Mouse (Mus musculus) c-Kit-positive CD71-positive TER-119-negative erythroid progenitor cells, embryonic 14.5 days (primary cell): Measurements from ENCODE around the gene Pkdcc.

ENCODE experiments used
- DNase-seq: peaks from one replicate; pipeline ENCODE4 v3.0.0-alpha.2; 2013; ENCODE audit warnings: low read depth

Pkdcc gene

DNA sequence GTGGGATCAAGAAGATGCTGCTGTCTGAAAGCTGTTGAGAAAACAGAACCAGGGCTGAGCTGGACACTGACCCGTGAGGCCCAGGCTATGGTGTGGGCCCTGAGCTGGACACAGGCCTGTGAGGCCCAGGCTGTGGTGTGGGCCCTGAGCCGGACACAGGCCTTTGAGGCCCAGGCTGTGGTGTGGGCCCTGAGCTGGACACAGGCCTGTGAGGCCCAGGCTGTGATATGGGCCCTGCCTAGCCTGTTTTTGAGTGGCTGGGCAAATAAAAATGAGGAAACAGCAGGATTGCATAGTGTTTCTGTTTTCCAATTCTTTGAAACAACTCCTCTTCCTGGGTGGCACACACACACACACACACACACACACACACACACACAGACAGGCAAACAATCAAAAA lies 2.7 kb upstream of the Pkdcc start:
- DNase-seq: no peak

DNA sequence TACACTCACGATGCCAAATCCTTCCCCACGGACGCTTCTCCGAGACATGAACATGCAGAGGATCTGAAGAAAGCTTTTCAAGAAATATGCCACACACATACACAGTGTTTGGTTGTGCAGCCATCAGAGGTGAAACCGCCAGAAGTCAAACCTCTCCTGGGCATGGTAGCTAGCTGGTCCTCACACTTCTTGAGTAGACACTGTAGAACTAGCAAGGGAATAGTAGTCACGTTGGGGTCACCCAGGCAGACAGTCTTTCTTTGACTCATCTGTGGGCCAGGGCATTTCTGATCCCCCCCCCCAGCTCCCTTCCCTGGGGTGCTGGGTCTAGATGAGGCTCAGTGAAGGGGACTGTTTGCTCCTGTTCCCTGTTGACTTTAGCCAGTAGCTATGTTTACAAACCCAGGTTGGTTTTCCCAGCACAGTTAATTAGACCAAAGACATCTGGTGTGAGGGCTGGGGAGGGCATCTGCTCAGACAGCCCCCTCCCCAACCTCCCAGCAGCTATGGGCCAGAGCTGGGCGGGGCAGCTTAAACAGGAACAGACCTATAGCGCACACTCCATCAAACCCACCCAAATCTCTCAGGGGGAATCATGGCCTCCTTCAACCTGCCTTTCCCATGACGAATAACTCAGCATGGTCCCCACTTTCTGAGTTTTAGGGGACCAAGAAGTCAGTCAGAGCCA lies 1.7 kb upstream of the Pkdcc start:
- DNase-seq: no peak

DNA sequence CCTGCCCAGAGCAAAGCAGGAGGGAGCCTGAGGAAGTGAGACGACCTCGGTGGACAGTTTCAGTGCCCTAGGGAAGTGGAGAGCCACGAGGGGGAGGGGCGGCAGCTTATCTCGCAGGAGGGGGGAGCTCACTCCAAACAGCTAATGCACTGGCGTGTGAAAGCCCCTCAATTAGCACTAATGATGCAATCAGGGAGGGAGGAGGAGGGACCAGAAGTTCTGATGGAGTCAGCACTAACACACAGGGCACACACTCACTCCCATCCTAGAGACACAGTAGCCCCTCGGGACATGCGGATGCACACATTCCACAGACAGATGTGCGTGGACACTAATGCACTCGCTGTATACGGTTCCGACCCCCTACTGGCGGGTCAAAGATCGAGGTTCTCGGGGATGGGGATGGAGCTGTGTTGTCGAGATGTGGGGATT lies 915 bp upstream of the Pkdcc start:
- no peak for DNase-seq

DNA sequence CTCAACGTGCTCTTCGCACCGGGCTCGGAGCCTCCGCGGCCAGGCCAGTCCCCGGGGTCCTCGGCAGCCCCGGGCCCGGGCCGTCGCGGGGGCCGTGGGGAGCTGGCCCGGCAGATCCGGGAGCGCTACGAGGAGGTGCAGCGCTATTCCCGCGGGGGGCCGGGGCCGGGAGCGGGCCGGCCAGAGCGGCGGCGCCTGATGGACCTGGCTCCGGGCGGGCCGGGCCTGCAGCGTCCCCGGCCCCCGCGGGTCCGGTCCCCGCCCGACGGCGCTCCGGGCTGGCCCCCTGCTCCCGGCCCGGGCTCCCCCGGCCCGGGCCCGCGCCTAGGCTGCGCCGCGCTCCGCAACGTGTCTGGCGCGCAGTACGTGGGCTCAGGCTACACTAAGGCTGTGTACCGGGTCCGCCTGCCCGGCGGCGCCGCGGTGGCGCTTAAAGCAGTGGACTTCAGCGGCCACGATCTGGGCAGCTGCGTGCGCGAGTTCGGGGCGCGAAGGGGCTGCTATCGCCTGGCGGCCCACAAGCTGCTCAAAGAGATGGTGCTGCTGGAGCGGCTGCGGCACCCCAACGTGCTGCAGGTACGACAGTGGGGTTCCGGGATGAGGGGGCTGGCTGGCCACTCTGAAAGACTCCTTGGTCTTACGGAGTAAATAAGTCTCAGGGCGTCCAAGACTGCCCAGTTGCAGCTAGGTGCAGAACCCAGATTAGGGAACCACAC lies 595 bp downstream of the Pkdcc start:
- no peak for DNase-seq

DNA sequence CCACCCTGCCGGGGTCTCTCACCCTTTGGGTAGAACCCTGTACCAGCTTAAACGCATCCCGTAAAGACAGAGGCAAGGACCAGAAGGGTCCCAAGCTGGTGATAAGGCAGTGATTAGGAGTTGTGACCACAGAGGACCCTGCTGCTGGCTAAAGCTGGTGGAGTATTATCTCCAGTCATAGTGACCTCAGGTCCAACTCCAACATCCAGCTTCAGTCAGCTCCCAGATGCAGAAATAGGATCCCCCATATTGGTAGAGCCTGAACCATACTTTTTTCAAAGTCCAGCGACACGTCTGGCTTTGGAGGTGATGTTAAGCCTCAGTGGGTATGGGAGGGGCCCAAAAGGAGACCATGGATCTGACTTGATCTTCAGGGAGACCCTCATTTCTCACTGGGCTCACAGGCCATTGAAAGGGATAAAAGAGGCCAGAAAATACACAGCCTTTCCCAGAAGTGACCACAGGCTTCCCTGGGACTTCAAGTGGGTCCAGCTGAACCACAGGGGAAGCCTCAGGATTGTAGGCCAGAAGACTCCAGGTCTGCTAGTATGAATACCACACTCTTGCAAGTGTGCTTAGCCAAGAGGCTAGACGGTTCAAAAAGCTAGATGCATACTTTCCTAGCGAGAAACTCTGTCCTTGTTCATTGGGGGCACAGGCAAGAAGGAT lies 1.3 kb downstream of the Pkdcc start:
- no peak for DNase-seq

DNA sequence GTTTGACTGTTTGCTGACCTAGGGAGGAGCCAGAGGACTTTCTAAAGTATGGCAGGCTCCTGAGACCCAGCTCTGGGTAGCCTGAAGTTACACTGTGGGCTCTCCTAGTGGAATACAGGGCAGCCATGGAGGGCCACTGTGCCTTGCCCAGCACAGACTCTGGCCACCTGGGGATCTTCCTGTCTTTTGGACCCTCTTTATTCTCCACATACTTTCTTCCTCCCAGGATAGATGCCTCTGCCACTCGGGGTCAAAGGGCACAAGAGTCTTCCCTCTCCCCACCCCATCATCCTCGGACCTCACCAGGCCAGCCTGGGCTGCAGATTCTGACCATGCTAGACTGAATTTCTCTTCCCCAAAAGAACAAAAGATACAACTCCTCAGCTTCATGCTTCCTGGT lies 3.1 kb downstream of the Pkdcc start:
- DNase-seq: no peak

DNA sequence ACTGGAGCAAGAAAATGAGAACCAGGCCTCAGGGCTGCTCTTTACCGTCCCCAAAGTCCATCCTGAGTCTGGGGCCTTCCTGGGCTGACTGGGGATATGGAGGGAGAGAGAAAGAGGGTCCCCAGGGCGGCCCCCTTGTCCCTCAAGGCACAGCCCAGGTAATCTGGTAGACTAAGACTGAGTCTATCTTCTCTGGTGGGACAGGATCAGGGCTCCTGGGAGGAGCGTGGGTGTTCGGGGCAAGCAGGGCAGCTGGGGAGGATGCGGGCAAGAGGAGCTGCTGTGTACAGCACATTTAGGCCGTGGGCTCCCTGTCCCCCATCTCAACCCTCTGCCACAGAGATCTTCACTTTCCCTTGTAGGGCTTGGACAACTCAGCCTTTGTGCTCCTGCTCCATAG lies 3.6 kb downstream of the Pkdcc start:
- DNase-seq: no peak

DNA sequence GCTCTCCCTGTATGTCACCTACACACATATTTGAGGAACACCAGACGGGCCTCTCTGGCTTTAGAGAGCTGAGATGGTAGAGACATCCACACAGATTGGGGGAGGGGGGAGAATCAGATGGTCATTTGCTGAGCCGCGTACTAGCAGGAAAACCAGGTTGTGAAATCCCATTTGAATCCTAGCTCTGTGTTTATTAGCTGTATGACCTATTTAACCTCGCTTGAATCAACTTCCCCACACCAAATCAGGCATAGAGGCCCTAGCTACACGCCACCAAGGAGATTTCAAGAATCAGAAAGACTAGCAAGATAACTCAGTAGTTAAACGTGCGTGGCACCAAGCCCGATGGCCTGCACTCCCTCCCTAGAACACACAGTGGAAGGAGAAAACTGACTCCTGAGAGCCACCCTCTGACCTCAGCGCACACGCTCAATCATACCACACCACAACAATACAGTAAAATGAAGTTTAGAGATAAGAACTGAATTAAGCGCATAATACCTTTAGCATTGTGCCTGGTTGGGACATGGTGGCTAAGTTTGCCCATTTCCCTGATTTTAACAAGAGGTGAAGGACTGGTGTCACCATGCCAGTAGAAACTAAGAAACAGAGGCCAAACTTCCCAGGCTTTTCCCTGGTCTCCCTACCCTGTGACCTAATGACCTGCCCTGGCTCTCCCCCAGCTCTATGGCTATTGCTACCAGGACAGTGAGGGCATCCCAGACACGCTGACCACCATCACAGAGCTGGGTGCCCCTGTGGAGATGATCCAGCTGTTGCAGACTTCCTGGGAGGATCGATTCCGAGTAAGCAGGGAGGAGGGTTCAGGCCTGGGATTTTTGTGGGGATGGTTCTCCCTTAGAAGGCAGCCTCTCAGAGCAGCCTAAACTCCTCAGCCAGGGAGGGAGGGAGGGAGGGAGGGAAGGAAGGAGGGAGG lies 4.5 kb downstream of the Pkdcc start:
- no peak for DNase-seq

DNA sequence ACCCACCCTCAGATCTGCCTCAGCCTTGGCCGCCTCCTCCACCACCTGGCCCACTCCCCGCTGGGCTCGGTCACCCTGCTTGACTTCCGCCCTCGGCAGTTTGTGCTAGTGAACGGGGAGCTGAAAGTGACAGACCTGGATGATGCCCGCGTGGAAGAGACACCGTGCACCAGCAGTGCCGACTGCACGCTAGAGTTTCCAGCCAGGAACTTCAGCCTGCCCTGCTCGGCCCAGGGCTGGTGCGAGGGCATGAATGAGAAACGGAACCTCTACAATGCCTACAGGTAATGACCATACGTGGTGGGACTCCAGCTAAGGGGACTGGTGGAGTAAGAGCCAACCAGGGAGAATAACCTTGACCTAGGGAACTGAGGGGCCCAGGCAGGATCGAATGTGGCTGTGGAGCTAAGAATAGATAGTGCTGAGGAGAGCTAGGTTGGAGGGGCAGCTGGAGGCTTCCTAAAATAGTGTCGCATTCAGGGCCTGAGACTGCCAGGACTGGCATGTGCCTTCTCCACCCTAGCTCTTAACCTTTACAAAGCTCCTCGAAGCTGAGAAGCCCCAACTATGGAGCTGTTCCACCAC lies 6.0 kb downstream of the Pkdcc start:
- DNase-seq: no peak

DNA sequence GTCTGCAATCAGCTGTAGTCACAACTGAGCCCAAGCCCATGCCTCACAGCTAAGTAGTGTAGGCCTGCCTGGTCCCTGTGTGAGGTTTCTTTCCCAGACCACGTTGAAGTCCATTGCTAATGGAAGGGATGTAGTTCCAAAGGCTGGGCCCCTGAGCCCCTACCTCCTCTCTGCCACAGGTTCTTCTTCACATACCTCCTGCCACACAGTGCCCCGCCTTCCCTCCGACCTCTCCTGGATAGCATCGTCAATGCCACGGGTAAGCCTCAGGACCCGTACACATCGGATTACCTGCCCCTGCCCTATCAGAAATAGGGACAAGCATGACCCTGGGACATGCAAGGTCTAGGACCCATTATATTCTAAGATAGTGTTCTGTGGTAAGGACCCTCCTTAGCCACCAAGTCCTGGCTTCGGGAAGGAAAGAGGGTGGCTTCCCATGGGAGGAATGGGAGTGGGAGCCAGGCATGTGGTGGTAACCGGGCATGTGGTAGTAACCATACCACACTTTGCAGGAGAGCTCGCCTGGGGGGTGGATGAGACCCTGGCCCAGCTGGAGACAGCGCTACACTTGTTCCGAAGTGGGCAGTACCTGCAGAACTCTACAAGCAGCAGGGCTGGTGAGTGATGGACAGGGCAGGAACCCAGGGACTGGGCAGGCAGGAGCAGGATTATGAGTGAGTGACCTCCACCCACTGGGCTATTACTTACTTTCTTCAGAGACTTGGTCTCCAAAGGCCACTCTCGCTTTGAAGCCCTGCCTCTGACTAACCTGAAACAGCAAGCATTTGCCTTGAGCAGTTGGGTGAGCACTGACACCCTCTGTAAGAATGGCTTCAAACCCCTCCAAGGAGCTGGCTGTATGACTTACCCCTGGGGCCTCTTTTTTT lies 6.8 kb downstream of the Pkdcc start:
- DNase-seq: no peak

DNA sequence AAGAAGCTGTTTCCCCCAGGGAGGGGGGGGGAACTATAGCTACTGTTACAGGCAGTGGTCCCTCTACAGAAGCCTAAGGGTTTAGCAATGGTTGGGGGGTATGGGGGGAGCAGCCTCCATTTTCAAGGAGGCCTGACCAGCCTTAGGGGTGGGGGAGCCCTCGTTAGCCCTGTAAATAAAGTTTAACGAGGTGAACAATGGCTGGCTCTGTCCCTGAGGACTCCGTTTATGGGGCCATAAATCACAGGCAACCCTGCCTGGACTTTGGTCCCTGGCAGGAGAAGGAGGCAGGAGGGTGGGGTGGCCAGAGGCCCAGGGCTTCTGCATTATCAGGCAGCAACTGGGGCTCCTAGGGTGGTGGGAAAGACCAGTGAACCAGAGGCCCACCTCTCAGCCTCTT lies 7.6 kb downstream of the Pkdcc start:
- DNase-seq: no peak

DNA sequence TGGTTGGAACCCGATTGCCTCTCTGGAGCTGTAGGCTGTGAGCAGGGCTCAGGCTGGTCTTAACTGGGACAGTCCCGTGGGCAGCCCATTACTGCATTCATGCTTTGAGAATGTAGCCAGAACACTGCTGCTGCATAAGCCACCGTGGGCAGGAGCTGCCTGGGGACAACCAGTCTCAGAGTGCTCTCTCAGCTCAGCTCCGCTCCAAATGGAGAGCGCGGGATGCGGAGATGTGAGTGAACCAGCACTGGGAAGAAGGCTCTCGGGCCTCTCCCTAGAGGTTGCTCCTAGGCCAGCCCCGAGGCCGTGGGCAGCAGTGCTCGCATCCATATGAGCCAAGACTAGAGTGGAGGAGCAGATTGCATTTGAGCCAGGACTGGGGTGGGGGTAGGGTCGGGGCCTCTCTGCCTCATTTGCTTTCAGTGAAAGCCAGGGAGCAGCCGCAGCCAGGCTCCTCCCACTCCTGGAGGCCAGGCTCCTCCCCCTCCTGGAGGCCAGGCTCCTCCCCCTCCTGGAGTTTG lies 9.4 kb downstream of the Pkdcc start:
- DNase-seq: no peak

DNA sequence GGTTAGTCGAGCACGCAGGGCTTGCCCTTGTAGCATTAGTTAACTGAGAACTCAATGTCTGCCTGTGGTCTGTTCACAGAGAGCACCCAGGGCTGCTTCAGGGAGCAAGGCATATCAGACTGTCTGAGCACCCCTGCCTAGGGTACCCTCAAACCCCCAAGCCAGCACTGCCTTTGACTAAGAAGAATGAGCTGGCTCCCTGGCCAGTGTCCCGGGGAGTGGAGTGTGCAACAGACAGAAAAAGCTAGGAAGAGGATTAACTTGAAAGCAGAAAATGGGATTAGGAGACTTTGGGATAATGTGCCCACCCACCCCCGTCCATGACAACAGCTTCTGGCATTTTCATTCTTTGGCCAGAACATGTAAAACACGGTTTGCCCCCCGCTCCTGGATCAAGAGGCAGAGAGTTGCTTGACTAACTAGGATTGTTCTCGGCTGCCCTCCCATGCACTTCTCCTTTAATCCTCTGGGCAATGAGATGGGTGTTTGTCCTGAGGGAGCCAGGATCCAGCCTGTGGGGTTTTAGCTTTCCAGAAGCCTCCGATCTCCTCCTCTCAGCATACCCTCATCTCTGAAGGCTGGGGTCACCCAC lies 11.4 kb downstream of the Pkdcc start:
- no peak for DNase-seq

DNA sequence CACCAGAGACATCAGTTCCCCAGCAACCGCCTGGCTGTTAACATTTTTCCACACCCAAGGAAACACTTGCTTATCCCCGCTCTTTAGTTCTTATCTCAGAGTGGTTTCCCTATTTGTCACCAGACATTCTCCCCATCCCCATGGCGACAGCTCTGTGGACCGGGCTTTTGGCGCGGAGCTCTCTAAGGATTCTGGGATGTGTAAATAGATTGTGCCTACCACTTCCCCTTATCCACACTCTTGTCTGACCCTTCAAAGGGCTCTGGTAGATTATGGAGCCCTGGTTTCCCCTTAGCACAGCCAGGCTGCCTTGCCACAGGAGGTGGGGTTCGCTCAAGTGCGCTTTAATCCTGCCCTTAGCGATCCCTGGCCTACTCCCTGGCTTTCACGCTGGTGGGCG lies 16.3 kb downstream of the Pkdcc start:
- DNase-seq: no peak

DNA sequence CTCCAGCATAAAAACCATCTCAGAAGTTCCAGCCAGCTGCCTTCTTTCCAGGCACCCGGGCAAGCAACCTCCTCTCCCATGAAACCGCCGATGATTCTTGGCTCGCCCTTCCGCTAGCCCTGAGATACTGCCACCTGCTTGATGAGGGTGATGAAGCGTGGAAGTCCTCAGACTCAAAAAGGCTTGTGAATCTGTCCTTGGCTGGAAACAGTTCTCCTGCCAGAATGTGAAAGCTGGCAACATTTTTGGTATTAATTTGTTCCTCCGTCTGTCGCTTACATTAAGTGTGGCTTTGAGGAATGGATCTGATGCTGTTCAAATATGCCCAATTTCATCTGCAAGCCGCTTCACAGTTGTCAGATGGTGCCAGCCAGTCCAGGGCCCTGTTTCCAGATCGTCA lies 20.1 kb downstream of the Pkdcc start:
- no peak for DNase-seq

DNA sequence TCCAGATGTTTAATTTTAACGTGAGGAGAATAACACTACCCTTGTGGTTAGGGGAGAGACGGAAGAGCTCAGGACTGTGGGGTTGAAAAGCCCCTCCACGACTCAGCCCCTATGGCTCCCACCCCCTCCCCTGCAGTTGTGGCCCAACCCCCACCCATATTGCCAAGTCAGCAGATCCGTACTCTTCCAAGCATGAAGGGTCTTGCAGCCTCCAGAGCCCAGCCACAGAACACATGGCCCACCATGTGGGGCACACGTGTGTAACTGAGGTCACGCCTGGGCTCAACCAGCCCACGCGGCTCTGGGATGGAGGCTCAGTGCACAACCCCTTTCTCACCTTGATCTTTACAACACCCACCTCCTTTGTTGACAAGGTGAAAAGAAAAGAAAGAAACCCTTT lies 21.1 kb downstream of the Pkdcc start:
- DNase-seq: no peak

DNA sequence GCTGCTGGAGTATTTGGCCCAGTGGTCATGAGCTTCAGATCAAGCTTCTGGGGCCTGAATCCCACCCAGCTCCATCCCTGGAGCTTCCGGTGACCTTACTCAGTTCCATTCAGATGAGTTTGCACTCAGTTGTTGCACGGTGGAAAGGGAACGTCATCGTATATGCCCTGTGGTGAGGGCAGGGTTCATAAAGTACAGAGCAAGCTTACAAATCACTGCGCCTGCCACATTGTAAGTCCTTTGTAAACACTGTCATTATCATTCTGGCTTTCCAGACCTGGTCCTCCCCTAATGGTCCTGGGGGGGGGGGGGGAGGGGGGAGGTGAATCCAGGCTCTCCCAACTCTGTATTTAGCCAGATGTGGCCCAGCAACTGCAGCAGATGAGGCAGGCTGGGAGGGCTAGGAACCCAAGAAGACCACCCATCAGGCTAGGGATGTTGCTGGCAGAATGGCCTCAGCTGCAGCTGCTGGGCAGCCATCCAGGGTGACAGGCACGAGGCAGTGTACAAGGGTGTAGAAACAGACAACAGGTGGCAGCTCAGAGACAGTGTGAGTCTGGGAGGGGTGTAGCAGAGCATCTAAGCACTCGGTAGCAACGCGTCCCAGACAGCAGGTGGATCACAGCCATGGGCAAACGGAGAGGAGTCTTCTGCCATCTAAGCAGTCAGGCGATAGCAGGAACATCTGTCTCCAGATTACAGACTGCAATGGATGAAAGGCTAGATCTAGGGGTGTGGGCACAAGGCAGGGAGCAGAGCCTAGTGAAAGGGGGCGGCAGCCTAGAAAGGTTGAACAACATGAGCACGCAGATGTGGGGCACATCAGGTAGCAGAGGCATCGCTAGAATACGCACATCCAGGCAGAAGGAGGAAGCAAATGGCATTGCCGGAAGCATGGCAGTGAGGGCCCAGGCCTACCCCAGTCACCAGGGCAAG lies 23.3 kb downstream of the Pkdcc start:
- DNase-seq: no peak

DNA sequence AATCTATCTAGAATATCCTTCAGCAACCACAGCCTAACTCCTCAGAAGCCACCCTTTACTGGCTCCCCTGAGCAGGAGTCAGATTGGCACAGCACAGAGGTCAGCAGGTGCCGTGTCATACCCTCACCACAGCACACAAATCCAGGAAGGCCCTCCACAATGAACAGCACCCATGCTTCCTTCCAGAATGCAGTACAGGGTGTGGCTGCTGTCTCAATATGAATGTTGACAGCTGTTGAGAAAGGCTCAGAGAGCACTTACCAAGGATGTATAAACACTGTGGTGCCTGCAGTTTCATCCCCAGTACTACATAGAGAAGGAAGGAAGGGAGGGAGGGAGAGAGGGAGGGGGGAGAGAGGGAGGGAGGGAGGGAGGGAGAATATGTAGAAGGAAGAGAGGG lies 29.4 kb downstream of the Pkdcc start:
- DNase-seq: no peak

DNA sequence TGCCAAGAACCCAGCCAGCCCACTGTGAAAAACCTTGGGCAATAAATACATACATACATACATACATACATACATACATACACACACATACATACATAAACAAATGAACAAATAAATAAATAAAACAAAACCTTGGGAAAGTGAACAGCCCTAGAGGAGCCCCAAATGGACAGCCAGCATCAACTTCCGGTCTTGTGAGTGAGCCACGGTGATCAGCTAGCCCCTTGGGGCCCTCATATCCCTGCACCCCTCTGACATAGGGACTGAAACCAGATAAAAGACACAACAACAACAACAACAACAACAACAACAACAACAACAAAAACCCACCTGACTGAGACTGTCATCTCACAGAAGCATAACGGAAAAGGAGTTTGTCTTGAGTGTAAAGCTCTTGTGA lies 30.4 kb downstream of the Pkdcc start:
- no peak for DNase-seq
